Mouse (Mus musculus) layer of hippocampus, adult 9-10 months (tissue): Measurements from ENCODE around the gene 5330417C22Rik.

ENCODE experiments used
- DNase-seq: peaks from one replicate; pipeline ENCODE4 v3.0.0; 2022; ENCODE audit warnings: low spot score

Gene 5330417C22Rik

DNA sequence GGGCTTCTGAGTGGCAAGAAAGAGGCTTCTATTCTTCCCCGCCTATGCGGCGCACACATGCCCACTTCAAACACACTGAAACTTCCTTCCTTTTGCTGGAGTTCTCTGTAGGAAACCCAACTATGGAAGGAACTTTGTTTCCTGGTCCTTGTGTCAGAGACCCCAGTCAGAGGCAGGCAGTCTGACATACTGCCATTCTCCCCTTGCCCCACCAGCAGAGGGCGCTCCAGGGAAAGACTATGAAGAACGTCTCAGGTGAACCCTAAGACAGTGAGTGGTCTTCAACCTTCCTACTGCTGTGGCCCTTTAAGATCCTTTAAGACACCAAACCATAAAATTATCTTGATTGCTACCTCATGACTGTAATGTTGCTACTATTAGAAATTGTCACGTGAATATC is 69.9 kb downstream of the 5330417C22Rik start:
- no peak for DNase-seq

DNA sequence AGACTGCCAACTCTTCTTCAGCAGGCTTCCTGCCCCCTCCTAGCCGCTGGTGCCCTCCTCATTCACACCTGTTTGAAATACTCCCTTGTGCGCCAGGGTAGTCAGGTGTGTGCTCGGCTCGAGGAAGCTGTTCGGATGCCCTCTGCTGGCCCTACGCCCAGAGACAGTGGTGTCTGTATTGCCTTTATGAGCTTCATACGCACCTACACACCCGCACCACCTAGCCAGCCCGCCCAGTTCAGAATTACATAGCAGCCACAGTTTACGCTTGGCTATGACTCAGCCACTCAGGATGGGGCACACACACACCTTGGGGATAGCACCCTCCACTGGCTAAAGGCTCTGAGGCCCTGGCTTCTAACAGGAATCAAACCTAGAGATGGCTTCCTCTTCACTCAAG is 77.5 kb downstream of the 5330417C22Rik start:
- DNase-seq = no peak

DNA sequence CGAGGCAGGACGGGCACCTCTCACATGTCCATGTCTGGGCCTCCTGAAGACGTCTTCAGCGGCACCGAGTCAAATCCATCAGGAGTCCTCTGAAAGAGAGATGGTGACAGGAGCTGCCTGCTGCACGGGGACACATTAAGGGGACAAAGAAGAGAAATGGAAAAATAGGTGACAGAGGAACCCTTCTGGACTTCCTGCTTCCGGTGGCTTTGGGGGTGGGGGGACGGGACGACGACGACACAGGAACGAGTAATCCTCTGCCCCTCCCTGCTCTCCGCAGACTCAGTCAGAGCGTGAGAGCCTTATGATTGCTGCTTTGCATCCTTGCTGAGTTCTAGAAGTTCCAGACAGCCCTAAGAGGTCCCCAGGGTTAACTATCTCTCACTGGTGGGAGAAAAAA is 78.0 kb downstream of the 5330417C22Rik start:
- no peak for DNase-seq

DNA sequence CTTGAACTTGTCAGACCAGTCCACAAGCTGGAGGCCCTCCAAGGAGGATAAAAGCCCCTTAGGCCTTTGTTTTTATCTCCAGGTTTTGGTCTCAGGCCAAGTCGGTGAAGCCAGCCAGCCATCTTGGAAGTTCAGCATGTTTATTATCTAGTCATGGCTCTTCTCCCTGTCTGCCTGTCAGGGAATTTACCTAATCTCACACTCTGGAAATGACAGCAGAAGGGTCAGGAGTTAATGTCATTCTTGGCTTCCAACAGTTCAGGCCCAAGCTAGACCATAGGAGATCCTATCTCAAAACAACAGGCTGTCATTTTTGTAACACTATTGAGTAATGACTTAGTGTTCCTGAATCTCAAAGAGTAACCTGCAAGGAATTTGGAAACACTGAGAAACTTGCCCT is 82.2 kb downstream of the 5330417C22Rik start:
- DNase-seq = no peak

DNA sequence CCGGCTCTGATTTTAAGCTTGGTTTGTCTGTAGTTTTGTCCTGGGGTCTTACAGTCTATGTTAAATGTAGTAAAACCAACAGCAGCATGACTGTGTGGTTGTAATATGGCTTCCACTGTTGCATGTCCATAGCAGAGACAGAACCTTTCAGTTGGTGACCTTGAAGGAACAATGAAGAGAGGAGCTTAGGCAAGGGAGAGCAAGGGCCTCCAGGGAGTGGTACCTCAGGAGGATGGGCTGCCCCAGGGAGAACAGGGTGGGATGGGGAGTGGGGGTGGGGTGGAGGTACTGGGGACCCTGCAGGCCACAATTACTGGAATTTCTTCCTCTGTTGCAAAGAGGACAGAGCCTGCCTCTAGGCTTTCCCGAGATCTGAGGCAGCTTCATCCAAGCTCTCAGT is 84.4 kb downstream of the 5330417C22Rik start:
- no peak for DNase-seq

DNA sequence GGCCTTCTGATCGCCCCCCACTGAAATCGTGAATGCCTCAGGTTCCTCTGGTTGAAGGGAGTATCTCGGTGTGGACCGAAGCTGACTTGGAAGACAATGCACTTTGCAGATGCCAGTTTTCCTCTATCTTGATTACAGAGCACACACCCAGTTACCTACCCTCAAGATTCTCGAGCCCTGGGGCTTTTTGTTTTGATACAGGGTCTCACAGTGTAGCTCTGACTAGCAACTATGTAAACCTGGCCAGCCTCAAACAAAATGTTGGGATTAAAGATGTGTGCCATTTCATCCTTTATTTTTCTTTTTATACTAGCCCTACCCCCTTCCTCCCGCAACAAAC is 91.0 kb downstream of the 5330417C22Rik start:
- DNase-seq = no peak

DNA sequence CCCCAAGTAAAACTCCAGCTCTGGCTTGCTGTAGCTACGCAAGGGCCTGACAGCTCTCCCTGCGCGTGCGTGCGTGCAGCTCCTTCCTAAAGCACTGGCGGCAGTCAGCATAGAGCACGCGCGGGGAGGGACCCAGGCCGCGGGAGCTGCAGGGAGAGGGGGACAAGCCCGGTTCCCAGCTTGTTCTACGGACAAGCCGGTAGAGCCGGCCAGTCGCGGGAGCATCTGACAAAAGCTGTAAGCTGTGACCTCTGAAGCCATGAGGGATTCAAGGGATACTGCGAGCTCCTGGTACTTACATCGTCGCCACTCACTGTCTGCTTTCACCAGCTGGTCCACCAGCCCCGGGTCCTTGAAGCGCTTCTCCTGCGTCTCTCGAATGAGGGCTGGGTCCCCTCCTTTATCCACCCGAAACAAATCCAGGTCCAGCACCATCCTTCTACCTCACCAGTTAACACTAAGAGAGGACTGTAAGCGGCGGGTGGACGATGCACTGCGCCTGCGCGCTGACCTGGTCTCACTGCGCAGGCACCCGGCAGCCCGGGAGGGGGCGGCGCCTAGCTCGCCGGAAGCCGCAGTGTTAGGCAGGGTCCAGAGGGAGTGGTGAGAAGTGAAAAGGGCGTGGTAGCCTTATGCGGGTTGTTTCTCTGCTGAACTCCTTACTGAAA is 91.5 kb downstream of the 5330417C22Rik start, which contains the start of gene Sars:
Sars (minus strand) TSS at position 512 of the 668 bp plus-strand sequence.
- peak; percentile 69 for DNase-seq

DNA sequence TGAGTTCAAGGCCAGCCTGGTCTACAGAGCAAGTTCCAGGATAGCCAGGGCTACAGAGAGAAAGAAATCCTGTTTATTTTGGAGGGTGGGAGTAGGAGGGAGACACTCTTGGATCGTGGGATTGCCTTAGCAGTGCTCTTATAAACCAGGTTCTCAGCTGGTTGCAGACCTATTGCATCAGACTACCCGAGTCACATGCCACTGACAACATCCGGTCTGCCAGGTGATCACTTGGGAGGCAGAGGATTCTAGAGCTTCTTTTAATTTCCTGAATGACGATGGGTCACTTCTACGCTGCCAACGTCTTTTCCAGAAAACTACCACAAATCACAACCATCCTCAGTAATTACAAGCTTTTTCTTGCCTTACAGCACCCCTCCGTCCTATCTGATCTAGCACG is 92.3 kb downstream of the 5330417C22Rik start:
- no peak for DNase-seq

DNA sequence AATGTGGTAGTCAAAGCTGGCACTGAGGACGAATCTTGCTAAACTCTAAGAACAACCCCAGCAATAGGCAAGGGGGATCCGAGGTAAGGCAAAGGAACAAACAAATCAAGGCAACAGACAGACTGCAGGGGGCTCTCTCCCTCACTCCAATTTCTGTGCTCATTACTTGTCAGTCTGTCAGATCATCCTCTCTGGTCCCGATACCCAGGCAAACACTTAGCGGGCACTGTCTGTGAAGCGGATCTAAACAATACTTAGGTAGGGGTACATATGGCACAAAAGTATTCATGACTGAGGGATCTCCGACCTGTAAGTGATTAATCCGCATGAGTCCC is 100.0 kb downstream of the 5330417C22Rik start:
- no peak for DNase-seq

DNA sequence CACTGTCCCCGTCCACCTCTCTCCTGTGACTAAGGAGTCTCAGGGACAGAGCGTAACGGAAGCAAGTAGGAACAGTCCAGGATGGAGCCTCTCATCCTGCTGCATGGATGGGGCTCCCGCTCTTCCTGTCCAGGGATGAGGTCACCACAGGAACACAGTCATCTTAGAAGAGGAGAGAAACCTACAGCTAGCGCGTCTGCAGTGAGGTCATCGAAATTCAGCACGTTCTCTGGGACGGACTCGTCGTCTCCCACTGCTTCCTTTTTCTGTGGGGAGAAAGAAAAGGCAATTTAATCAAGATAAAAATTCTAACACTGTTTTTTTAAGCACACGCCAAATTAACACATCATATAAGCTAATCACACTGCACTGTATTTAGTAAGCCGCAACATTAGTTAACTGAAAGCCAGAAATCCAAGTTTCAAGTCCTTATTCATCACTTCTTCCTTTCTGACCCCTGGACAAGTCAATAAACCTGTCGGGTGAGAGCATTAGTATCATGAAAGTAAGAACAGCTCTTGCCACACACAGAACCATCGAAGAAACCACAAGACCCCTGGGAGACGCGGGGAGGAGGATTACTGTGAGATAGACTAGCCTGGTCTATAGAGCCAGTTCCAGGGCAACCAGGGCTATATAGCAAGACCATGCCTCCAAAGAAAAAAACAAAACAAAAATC is 100.5 kb downstream of the 5330417C22Rik start:
- no peak for DNase-seq

DNA sequence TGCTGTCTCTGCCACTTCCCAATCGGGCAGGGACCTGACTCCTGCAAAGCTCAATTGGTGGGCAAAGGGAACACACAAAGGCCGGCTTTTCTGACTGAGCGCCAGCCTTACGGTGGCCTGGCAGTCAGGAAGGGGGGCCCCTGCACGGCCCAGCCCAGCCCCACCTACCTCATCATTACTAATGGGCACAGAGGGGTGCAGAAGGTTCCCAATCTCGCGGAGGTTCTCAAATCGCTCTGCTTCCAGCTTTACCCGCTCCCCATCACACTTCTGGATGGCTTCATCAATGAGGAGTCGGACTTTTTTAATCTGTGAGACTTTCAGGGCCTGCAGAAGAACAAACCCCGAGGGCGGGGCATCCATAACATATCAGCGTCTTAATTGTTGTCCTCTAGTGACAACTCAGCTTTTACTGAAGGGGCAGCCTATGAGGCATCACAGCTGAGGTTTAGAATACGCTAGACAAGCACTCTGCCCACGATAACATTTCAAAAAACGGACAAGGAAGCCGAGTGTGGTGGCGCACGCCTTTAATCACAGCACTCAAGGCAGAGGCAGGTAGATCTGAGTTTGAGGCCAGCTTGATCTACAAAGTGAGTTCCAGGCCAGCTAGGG is 102.3 kb downstream of the 5330417C22Rik start:
- DNase-seq = no peak

DNA sequence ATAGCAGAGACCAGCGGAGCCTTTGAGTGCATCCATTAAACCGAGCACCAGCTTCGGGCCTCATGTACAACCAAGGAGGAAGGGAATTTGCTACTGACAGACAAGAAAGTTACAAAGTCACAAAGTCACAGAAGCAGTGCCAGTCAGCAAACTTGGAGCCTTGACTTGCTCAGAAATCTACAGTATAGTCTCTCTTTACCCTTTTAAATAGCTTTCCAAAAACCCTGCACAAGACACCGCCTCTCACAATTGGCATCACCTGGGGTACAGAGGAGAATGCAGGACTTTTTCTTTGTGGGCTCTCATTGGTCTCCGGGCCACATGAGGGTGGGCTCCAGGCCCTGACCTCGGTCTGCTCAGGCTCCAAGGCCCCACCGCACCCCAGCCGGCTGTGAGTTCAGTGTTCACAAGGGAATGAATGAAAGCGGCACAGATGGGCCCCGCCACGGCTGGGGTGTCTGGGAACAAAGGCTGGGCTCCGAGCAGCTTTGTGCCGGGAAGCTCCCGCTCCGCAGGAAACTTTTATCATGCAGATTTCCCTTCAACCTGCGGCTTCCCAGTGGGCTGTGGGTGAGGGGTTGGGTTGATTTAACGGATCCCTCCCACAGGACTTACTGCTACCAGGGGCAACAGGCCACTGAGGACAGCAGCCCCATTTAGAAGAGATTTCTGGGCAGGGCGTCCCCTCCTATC is 103.0 kb downstream of the 5330417C22Rik start:
- DNase-seq = no peak

DNA sequence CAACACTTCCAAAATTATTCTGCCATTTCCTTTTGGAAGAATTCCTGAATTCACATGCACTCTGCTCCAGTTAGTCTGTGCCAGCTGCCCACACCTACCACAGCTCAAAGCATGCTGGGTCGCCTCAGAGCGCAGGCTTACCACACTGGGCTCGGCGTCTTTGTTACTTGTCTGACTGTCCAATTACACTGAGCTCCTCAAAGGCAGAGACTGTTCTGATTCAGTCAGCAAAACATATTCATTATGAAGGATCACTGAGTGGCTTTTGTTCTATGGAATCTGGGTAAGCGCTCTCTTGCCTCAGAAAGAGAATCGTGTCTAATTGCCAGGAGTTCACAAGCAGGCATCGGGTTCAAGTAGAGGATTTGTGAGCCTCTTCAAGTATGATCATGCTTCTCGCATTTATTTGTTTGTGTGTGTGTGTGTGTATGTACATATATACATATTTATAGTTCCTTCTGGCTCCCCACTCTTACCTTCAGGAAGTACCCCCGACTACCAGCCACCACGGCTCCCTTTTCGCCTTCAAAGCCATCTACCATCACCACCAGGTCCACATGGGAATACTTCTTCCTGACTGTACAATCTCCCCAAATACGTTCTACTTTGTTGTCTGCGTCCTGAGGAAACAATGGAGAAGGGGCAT is 103.7 kb downstream of the 5330417C22Rik start:
- no peak for DNase-seq

DNA sequence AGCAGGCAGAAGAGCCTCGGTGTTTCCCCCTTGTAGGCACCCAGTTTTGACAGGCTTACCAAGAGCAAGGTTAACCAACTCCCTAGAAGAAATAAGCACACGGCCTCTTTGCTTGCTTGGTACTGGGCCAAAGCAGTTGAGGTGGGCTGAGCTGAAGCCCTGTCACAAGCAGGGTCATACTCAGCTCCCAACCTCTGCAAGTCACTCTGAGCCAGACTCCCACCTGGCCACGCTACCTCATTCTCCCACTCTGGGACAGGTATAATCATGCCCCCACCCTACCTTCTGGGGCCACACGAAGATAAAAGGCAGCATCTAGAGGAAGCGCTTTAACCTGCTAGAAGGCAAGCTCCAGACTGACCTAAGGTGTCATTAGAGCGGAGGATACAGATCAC is 110.7 kb downstream of the 5330417C22Rik start:
- DNase-seq = no peak

DNA sequence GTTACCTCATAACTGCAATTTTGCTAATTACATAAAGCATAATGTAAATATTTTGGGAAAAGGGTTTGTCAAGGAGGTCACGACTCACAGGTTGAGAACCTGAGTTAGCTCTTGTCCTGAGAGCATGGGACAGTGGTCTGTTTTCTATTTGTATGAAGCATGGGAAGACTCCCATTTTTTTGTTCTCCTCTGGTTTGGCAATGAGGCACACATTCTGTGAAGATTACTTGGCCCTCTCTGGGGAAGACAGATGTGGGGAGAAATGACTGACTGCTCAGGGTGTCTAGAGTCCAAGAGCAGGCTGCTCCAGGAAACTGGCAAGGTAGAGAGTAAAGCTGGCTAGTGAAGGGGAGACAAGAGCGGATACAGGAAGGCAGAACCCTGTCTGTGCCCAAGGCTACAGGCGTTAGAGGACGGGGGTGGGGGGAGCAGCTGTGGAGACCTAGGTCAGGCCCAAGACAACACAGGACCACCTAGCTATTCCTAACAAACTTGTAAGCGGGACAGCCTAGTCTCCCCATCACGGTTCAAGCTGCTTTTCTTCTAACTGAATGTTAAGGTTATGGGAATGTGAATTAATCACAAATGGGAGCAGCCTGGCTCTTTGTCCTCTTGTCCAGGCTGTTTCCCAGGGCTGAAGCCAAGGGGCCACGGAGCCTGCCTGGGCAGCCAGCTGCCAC is 111.3 kb downstream of the 5330417C22Rik start:
- no peak for DNase-seq

DNA sequence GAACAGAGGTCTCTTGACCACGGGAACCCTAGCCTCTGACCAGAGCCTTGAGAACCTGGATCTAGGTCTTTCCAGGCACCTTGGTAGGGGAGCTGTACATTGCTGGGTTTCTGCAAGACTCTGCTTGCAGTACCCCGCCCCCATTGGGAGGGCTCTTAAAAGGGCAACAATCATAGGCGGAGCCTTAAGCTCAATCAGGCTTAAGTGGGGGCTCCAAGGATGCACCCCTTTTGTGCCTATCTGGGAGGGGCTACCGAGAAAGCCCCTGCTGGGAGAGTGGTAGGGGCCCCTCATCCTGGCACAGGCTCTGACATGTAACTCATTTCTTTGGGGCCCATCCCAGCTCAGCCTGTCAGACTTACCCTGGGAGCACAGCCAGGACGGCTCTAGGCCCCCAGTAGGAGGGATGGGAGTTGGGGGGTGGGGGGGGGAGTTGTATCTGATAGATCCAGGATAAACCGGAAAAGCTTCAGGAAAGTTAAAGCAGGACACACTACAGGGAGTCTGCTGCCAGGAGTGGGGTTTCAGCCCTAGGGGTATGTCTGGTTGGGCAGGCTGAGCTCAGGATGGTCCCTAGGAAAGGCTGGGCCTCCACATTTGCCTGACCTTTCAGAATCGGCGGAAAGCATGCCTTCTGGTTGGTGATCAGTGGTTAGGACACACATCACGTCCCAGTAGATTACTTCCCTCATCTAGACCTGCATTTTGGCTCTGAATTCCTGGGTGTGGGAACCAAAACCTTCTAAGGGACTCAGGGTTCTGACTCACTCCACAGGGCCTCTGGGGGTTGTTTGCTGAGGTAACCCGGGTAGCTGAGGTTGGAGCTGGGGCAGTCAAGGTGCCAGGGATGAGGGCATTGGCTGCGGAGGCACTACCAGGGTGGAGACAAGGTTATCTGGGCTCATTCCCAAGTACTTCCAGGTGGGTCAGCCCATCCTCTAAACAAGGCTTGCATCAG is 112.2 kb downstream of the 5330417C22Rik start:
- DNase-seq = no peak

DNA sequence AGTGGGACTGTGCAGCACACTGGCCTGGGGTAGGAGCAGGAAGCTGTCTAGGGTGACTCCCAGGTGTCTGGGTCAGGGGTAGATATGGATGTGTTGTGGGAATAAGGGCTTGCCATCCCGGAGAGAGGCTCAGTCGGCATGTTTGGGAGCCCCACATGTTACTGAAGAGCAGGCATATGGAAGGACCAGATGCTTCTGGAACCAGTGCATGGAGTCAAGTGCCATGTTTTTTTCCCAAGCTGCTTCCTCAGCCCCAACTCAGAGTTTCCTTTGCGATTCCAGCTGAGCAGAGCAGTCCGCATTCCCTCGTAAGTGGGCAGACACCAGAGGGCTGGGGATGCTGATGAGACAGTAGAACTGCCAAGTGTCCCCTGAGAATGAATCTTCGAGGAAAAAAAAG is 113.3 kb downstream of the 5330417C22Rik start:
- no peak for DNase-seq

DNA sequence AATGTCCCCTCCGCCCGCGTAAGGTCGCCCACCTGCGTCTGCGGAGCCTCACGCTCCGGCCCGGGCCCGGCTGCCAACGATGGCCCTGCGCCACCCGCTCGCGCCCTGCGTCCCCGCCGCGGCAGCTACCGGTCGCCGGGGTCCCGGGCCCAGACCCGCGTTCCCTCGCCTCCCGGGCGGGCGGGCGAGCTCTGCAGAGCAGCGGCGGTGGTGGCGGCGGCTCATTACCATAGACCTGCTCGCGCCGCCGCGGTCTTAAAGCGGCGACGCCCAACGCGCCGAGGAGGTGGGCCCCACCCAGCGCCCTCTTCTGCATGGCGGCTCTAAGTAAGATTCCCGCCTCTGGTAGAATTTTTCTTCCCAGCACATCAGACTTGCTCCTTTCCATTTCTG is 120.5 kb downstream of the 5330417C22Rik start:
- no peak for DNase-seq

DNA sequence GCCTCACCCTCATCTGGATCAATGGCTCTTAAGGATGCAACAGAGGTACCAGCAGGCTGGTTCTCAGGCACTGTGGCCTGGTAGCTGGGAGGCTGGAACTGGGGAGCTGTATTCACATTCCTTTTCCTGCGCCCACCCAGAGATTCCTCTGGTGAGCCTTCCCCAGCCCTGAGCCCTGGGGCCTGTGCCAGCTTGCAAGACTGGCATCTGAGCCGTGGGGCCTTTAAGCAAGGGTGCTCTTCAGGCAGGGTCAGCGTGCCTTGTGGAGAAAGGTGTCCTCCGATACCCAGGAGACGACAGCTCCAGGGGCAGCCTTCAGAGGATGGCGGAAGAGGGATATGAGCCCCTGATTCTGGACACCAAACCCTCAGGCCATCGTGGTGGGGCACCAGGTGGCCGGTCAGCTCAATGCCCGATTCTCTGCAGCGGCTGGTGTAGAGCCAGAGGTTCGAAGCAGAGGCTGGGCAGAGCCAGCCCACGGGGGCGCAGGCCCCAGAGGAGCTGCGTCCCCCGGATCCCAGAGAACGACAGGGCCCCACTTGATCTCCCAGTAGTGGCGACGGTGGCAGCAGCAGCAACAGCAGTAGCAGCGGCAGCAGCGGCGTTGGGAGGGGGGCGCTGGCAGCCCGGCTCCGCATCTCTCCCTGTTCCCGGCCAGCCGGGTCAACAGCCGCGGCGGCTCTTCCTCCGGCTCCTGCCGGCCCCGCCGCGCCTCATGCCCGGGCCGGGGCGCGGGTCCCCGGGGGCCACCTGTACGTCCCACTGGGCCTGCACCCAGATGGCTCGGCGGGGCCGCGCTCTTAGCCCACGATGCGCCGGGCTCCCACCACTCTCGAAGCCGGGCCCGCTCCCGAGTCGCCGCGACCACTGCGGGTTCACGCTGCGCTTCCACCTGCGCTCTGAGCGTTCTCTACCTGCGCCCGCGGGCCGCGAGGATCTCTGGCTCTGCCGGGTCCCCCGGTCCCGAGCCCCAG is 121.2 kb downstream of the 5330417C22Rik start, which contains the start of gene Celsr2:
Celsr2 (minus strand) TSS at position 696 of the 974 bp plus-strand sequence.
- DNase-seq = no peak
